Mouse (Mus musculus): ENCODE measurements around the gene Man1a2. TPM values are rescaled to one million over a fixed set of nuclear protein-coding genes. Genes with fewer than 3 reads are reported as not detected.

Man1a2 gene
- polyA plus RNA-seq, 1 experiment from 2014 or later: 69.3 TPM

- H3K27ac ChIP-seq (ENCODE audit: low read depth, low read length): no peak overlapping the region
- 74% methylated on average over 6 of the region's 6 CpGs for WGBS (ENCODE audit: insufficient replicate concordance)
- H3K4me1 ChIP-seq (ENCODE audit: control insufficient read depth, insufficient read depth, low read length): peaks cover 19% of the 10 kb centered on the region
These were observed 6.2 kb downstream of the Man1a2 start for GRCm38 (mm10) chr3:100678951-100679570.

GRCm38 (mm10) chr3:100675146-100675545 lies 10.2 kb downstream of the Man1a2 start:
- ATAC-seq (replicated peaks; ENCODE audit: insufficient number of reproducible peaks, low FRiP score, low TSS enrichment): no peak
- Histone ChIP-seq H3K4me3 (ENCODE audit: low read depth, low read length) (no peak overlapping the region), H3K9me3 (replicated peaks; ENCODE audit: control insufficient read depth, low read length) (no peaks in the 10 kb centered on the region), H3K9ac (ENCODE audit: low read depth, low read length) (no peak overlapping the region), H3K36me3 (ENCODE audit: control insufficient read depth, insufficient read depth, low read length) (no peaks in the 10 kb centered on the region), H3K27me3 (ENCODE audit: control insufficient read depth, insufficient read depth, low read length) (no peaks in the 10 kb centered on the region), H3K27ac (ENCODE audit: low read depth, low read length) (no peak overlapping the region), H3K4me1 (ENCODE audit: control insufficient read depth, insufficient read depth, low read length) (peaks cover 11% of the 10 kb centered on the region; the same call in 1 of the 2 replicates), H3K4me2 (no peak overlapping the region)
- WGBS (ENCODE audit: insufficient replicate concordance): 65% methylated on average over 4 of the region's 4 CpGs

More at GRCm38 (mm10) chr3:100678951-100679570, 6.2 kb downstream of the Man1a2 start:
- Histone ChIP-seq H3K4me3 (ENCODE audit: low read depth, low read length) (no peak overlapping the region), H3K36me3 (ENCODE audit: control insufficient read depth, insufficient read depth, low read length) (no peaks in the 10 kb centered on the region), H3K4me2 (no peak overlapping the region), H3K9me3 (replicated peaks; ENCODE audit: control insufficient read depth, low read length) (no peaks in the 10 kb centered on the region), H3K27me3 (ENCODE audit: control insufficient read depth, insufficient read depth, low read length) (no peaks in the 10 kb centered on the region), H3K9ac (ENCODE audit: low read depth, low read length) (no peak overlapping the region)
- ATAC-seq (replicated peaks; ENCODE audit: insufficient number of reproducible peaks, low FRiP score, low TSS enrichment): no peak

GRCm38 (mm10) chr3:100670412-100670811 lies 14.9 kb downstream of the Man1a2 start:
- ATAC-seq (replicated peaks; ENCODE audit: insufficient number of reproducible peaks, low FRiP score, low TSS enrichment): no peak
- Histone ChIP-seq H3K9me3 (replicated peaks; ENCODE audit: control insufficient read depth, low read length) (no peaks in the 10 kb centered on the region), H3K9ac (ENCODE audit: low read depth, low read length) (no peak overlapping the region), H3K4me1 (ENCODE audit: control insufficient read depth, insufficient read depth, low read length) (peaks cover 4% of the 10 kb centered on the region; the same call in 1 of the 2 replicates), H3K27ac (ENCODE audit: low read depth, low read length) (no peak overlapping the region), H3K27me3 (ENCODE audit: control insufficient read depth, insufficient read depth, low read length) (no peaks in the 10 kb centered on the region), H3K4me3 (ENCODE audit: low read depth, low read length) (no peak overlapping the region), H3K36me3 (ENCODE audit: control insufficient read depth, insufficient read depth, low read length) (no peaks in the 10 kb centered on the region), H3K4me2 (no peak overlapping the region)
- WGBS (ENCODE audit: insufficient replicate concordance): 89% methylated on average over 2 of the region's 2 CpGs

- no peak overlapping the region for H3K27ac ChIP-seq (ENCODE audit: low read depth, low read length)
- ATAC-seq (replicated peaks; ENCODE audit: insufficient number of reproducible peaks, low FRiP score, low TSS enrichment): no peak
- H3K4me2 ChIP-seq: no peak overlapping the region
- WGBS (ENCODE audit: insufficient replicate concordance): 85% methylated on average over 1 of the region's 1 CpGs
- peaks cover 3% of the 10 kb centered on the region; the same call in 1 of the 2 replicates for H3K4me1 ChIP-seq (ENCODE audit: control insufficient read depth, insufficient read depth, low read length)
- no peak overlapping the region for H3K9ac ChIP-seq (ENCODE audit: low read depth, low read length)
- H3K27me3 ChIP-seq (ENCODE audit: control insufficient read depth, insufficient read depth, low read length): no peaks in the 10 kb centered on the region
- no peak overlapping the region for H3K4me3 ChIP-seq (ENCODE audit: low read depth, low read length)
- no peaks in the 10 kb centered on the region; the same call in 1 of the 2 replicates for H3K36me3 ChIP-seq (ENCODE audit: control insufficient read depth, insufficient read depth, low read length)
- no peaks in the 10 kb centered on the region for H3K9me3 ChIP-seq (replicated peaks; ENCODE audit: control insufficient read depth, low read length)
These were observed 32.0 kb downstream of the Man1a2 start for GRCm38 (mm10) chr3:100653291-100653690.

GRCm38 (mm10) chr3:100641581-100641980 lies 43.7 kb downstream of the Man1a2 start:
- no peak for ATAC-seq (replicated peaks; ENCODE audit: insufficient number of reproducible peaks, low FRiP score, low TSS enrichment)
- H3K4me3 ChIP-seq (ENCODE audit: low read depth, low read length): no peak overlapping the region
- no peak overlapping the region for H3K4me2 ChIP-seq
- no peaks in the 10 kb centered on the region for H3K4me1 ChIP-seq (ENCODE audit: control insufficient read depth, insufficient read depth, low read length)
- H3K27me3 ChIP-seq (ENCODE audit: control insufficient read depth, insufficient read depth, low read length): no peaks in the 10 kb centered on the region
- H3K9me3 ChIP-seq (replicated peaks; ENCODE audit: control insufficient read depth, low read length): no peaks in the 10 kb centered on the region
- no peak overlapping the region for H3K9ac ChIP-seq (ENCODE audit: low read depth, low read length)
- no peaks in the 10 kb centered on the region for H3K36me3 ChIP-seq (ENCODE audit: control insufficient read depth, insufficient read depth, low read length)
- WGBS (ENCODE audit: insufficient replicate concordance): 92% methylated on average over 8 of the region's 8 CpGs
- no peak overlapping the region for H3K27ac ChIP-seq (ENCODE audit: low read depth, low read length)

- H3K36me3 ChIP-seq (ENCODE audit: control insufficient read depth, insufficient read depth, low read length): no peaks in the 10 kb centered on the region
- ATAC-seq (replicated peaks; ENCODE audit: insufficient number of reproducible peaks, low FRiP score, low TSS enrichment): no peak
- H3K27ac ChIP-seq (ENCODE audit: low read depth, low read length): no peak overlapping the region
- WGBS (ENCODE audit: insufficient replicate concordance): 79% methylated on average over 2 of the region's 2 CpGs
- no peak overlapping the region for H3K4me3 ChIP-seq (ENCODE audit: low read depth, low read length)
- H3K4me1 ChIP-seq (ENCODE audit: control insufficient read depth, insufficient read depth, low read length): no peaks in the 10 kb centered on the region
- no peak overlapping the region for H3K9ac ChIP-seq (ENCODE audit: low read depth, low read length)
- H3K27me3 ChIP-seq (ENCODE audit: control insufficient read depth, insufficient read depth, low read length): no peaks in the 10 kb centered on the region
- H3K4me2 ChIP-seq: no peak overlapping the region
- H3K9me3 ChIP-seq (replicated peaks; ENCODE audit: control insufficient read depth, low read length): no peaks in the 10 kb centered on the region
These were observed 49.0 kb downstream of the Man1a2 start for GRCm38 (mm10) chr3:100636255-100636654.

- Histone ChIP-seq H3K4me3 (ENCODE audit: low read depth, low read length) (no peak overlapping the region), H3K36me3 (ENCODE audit: control insufficient read depth, insufficient read depth, low read length) (no peaks in the 10 kb centered on the region), H3K9me3 (replicated peaks; ENCODE audit: control insufficient read depth, low read length) (no peaks in the 10 kb centered on the region), H3K4me2 (no peak overlapping the region), H3K9ac (ENCODE audit: low read depth, low read length) (no peak overlapping the region), H3K4me1 (ENCODE audit: control insufficient read depth, insufficient read depth, low read length) (no peaks in the 10 kb centered on the region), H3K27ac (ENCODE audit: low read depth, low read length) (no peak overlapping the region), H3K27me3 (ENCODE audit: control insufficient read depth, insufficient read depth, low read length) (no peaks in the 10 kb centered on the region)
- ATAC-seq (replicated peaks; ENCODE audit: insufficient number of reproducible peaks, low FRiP score, low TSS enrichment): no peak
- WGBS (ENCODE audit: insufficient replicate concordance): 80% methylated on average over 4 of the region's 4 CpGs
These were observed 50.5 kb downstream of the Man1a2 start for GRCm38 (mm10) chr3:100634821-100635220.

- H3K27me3 ChIP-seq (ENCODE audit: control insufficient read depth, insufficient read depth, low read length): no peaks in the 10 kb centered on the region
- WGBS (ENCODE audit: insufficient replicate concordance): 59% methylated on average over 4 of the region's 4 CpGs
- H3K4me1 ChIP-seq (ENCODE audit: control insufficient read depth, insufficient read depth, low read length): no peaks in the 10 kb centered on the region
- ATAC-seq (replicated peaks; ENCODE audit: insufficient number of reproducible peaks, low FRiP score, low TSS enrichment): no peak
- H3K9ac ChIP-seq (ENCODE audit: low read depth, low read length): no peak overlapping the region
- no peak overlapping the region for H3K4me2 ChIP-seq
- H3K9me3 ChIP-seq (replicated peaks; ENCODE audit: control insufficient read depth, low read length): no peaks in the 10 kb centered on the region
- no peak overlapping the region for H3K27ac ChIP-seq (ENCODE audit: low read depth, low read length)
- H3K4me3 ChIP-seq (ENCODE audit: low read depth, low read length): no peak overlapping the region
- H3K36me3 ChIP-seq (ENCODE audit: control insufficient read depth, insufficient read depth, low read length): no peaks in the 10 kb centered on the region
These were observed 66.8 kb downstream of the Man1a2 start for GRCm38 (mm10) chr3:100618511-100618910.

GRCm38 (mm10) chr3:100610916-100611315 lies 74.4 kb downstream of the Man1a2 start:
- Histone ChIP-seq H3K9ac (ENCODE audit: low read depth, low read length) (no peak overlapping the region), H3K4me2 (no peak overlapping the region), H3K27ac (ENCODE audit: low read depth, low read length) (no peak overlapping the region), H3K4me3 (ENCODE audit: low read depth, low read length) (no peak overlapping the region), H3K9me3 (replicated peaks; ENCODE audit: control insufficient read depth, low read length) (no peaks in the 10 kb centered on the region), H3K4me1 (ENCODE audit: control insufficient read depth, insufficient read depth, low read length) (no peaks in the 10 kb centered on the region), H3K27me3 (ENCODE audit: control insufficient read depth, insufficient read depth, low read length) (no peaks in the 10 kb centered on the region), H3K36me3 (ENCODE audit: control insufficient read depth, insufficient read depth, low read length) (no peaks in the 10 kb centered on the region; the same call in 1 of the 2 replicates)
- no peak for ATAC-seq (replicated peaks; ENCODE audit: insufficient number of reproducible peaks, low FRiP score, low TSS enrichment)
- WGBS (ENCODE audit: insufficient replicate concordance): 62% methylated on average over 1 of the region's 1 CpGs
